ENCODE assay signal across 8 mouse cellular contexts in genomic region chr16:33583881-33584454, GRCm38 (mm10).
A peak's percentile ranks its signal among the peaks of the same experiment; 100 is the strongest.
DNase-seq lines count a peak whose midpoint lies in the region; ATAC-seq and TF ChIP-seq lines count a peak whose summit lies in the region.

No protein-coding gene starts in this region.

- H3K27me3 ChIP-seq in embryonic facial prominence, embryonic 14.5 days (replicated peaks; ENCODE audit: control insufficient read depth, insufficient read depth, low read length) = no peaks in the 10 kb centered on the region
- peaks cover 69% of the 10 kb centered on the region for H3K27me3 ChIP-seq in megakaryocyte, embryonic 14.5 days (replicated peaks)
- no peaks in the 10 kb centered on the region for H3K27me3 ChIP-seq in thymus, adult 2 months (ENCODE audit: control insufficient read depth, insufficient read depth, low read length)

- H3K9me3 ChIP-seq in embryonic facial prominence, embryonic 14.5 days (ENCODE audit: control insufficient read depth, low read length) = no peaks in the 10 kb centered on the region
- peaks cover 6% of the 10 kb centered on the region for H3K9me3 ChIP-seq in megakaryocyte, embryonic 14.5 days

- peaks cover 28% of the 10 kb centered on the region for H3K4me1 ChIP-seq in embryonic facial prominence, embryonic 14.5 days (ENCODE audit: control insufficient read depth, insufficient read depth, low read length)
- peaks cover 23% of the 10 kb centered on the region for H3K4me1 ChIP-seq in megakaryocyte, embryonic 14.5 days
- peaks cover 18% of the 10 kb centered on the region for H3K4me1 ChIP-seq in thymus, adult 2 months (replicated peaks; ENCODE audit: control insufficient read depth, insufficient read depth, low read length)

- no peaks in the 10 kb centered on the region for H3K36me3 ChIP-seq in embryonic facial prominence, embryonic 14.5 days (ENCODE audit: control insufficient read depth, insufficient read depth, low read length)
- H3K36me3 ChIP-seq in megakaryocyte, embryonic 14.5 days (replicated peaks; ENCODE audit: low read length) = no peaks in the 10 kb centered on the region
- H3K36me3 ChIP-seq in thymus, adult 2 months (ENCODE audit: control insufficient read depth, insufficient read depth, low read length) = no peaks in the 10 kb centered on the region

- 17% methylated on average over 18 of the region's 19 CpGs for WGBS in embryonic facial prominence, embryonic 14.5 days
- 2% methylated on average over 19 of the region's 19 CpGs for WGBS in thymus, adult 2 months

- H3K27ac ChIP-seq in embryonic facial prominence, embryonic 14.5 days (replicated peaks; ENCODE audit: low read depth, low read length) = peak overlapping the region; percentile 88
- H3K27ac ChIP-seq in thymus, adult 2 months (ENCODE audit: control insufficient read depth, insufficient read depth, low read length) = no peak overlapping the region

- H3K9ac ChIP-seq in embryonic facial prominence, embryonic 14.5 days (ENCODE audit: low read depth, low read length) = peak overlapping the region; percentile 58

- no peak for TF ChIP-seq CTCF in thymus, adult 2 months (IDR thresholded peaks at IDR 0.05; ENCODE audit: borderline replicate concordance, control insufficient read depth, extremely low read depth, insufficient read depth, low read length, poor library complexity)

- H3K4me3 ChIP-seq in embryonic facial prominence, embryonic 14.5 days (ENCODE audit: low read depth, low read length) = peak overlapping the region; percentile 31
- H3K4me3 ChIP-seq in megakaryocyte, embryonic 14.5 days (replicated peaks) = peak overlapping the region; percentile 84
- H3K4me3 ChIP-seq in thymus, adult 2 months (ENCODE audit: control insufficient read depth, insufficient read depth, low read length) = peak overlapping the region; percentile 55

- TF ChIP-seq POLR2A in thymus, adult 2 months (IDR thresholded peaks at IDR 0.05; ENCODE audit: control insufficient read depth, extremely low read depth, insufficient read depth, low read length, poor library complexity) = no peak

- peak overlapping the region; percentile 57 for H3K4me2 ChIP-seq in embryonic facial prominence, embryonic 14.5 days (ENCODE audit: low read depth, low read length)

- DNase-seq in embryonic facial prominence, embryonic 14.5 days (ENCODE audit: low spot score) = peak; percentile 61
- DNase-seq in heart, postnatal 4 days = peak; percentile 73
- peak; percentile 70 to 81 for DNase-seq in kidney, postnatal 4 days
- DNase-seq in thymus, adult 2 months = peak; percentile 30
- DNase-seq in left cerebral cortex, adult 8-10 months (ENCODE audit: low spot score in 2 of 2) = no peak
- no peak for DNase-seq in cerebellum, postnatal 4 days (ENCODE audit: low spot score in 2 of 2)

- ATAC-seq in activated CD4-positive, CD25-positive, alpha-beta regulatory T cell, adult 4 months = peak; percentile 70
- ATAC-seq in embryonic facial prominence, embryonic 14.5 days (ENCODE audit: low read depth) = peak; percentile 19

Comparison
In these comparisons a context has a peak if more than half of its experiments do, and no peak if none do; other contexts are left out.
1. DNase-seq: peak in embryonic facial prominence, embryonic 14.5 days (single experiment), heart, postnatal 4 days (single experiment), kidney, postnatal 4 days (2 of 2) and thymus, adult 2 months (single experiment); none in left cerebral cortex, adult 8-10 months (0 of 2) and cerebellum, postnatal 4 days (0 of 2).
2. H3K4me3 ChIP-seq: peak in every context shown above with its lines; median percentile 84 in megakaryocyte, embryonic 14.5 days; 55 in thymus, adult 2 months; 31 in embryonic facial prominence, embryonic 14.5 days.